Mouse (Mus musculus) neural tube, embryonic 11.5 days (tissue): Measurements from ENCODE around the gene Gps2. TPM values are rescaled to one million over a fixed set of nuclear protein-coding genes. Genes with fewer than 3 reads are reported as not detected.
A peak's percentile ranks its signal among the peaks of the same experiment; 100 is the strongest.

Experiments used
- ATAC-seq: fragments of 200-750 bp; cut with Nextera tagmentation; 2 replicates; pipeline ENCODE4 v1.8.0; 2017; ENCODE audit warnings: moderate number of reproducible peaks, mild to moderate bottlenecking, moderate TSS enrichment, moderate library complexity; ENCODE audit not compliant: insufficient read depth, low FRiP score, low TSS enrichment
- DNase-seq: peaks from one replicate; pipeline ENCODE4 v3.0.0-alpha.2; 2015; ENCODE audit warnings: low spot score
- H3K27ac ChIP-seq: fragments of 300-500 bp; sonication (generic); 2 replicates; pipeline ENCODE4 v1.5.1; 2014; ENCODE audit warnings: low read depth, mild to moderate bottlenecking, low read length
- H3K27me3 ChIP-seq: fragments of 300-500 bp; sonication (generic); 2 replicates; pipeline ENCODE4 v1.6.1; 2014; ENCODE audit warnings: mild to moderate bottlenecking, low read length, mixed read lengths; ENCODE audit not compliant: control insufficient read depth, insufficient read depth
- H3K36me3 ChIP-seq: fragments of 300-500 bp; sonication (generic); 2 replicates; pipeline ENCODE4 v1.6.1; 2014; ENCODE audit warnings: mild to moderate bottlenecking, low read length, moderate library complexity, mixed read lengths; ENCODE audit not compliant: control insufficient read depth, insufficient read depth
- H3K4me1 ChIP-seq: fragments of 300-500 bp; sonication (generic); 2 replicates; pipeline ENCODE4 v1.6.1; 2014; ENCODE audit warnings: low read length, mixed read lengths; ENCODE audit not compliant: control insufficient read depth, insufficient read depth
- H3K4me2 ChIP-seq: fragments of 300-500 bp; sonication (generic); 2 replicates; pipeline ENCODE4 v1.6.1; 2014; ENCODE audit warnings: low read depth, mild to moderate bottlenecking, moderate library complexity
- H3K4me3 ChIP-seq: fragments of 300-500 bp; sonication (generic); 2 replicates; pipeline ENCODE4 v1.5.1; 2014; ENCODE audit warnings: low read depth, low read length
- H3K9ac ChIP-seq: fragments of 300-500 bp; sonication (generic); 2 replicates; pipeline ENCODE4 v1.6.1; 2014; ENCODE audit warnings: mild to moderate bottlenecking, low read length
- H3K9me3 ChIP-seq: fragments of 300-500 bp; sonication (generic); 2 replicates; pipeline ENCODE4 v1.6.1; 2016; ENCODE audit warnings: low read length; ENCODE audit not compliant: control insufficient read depth
- WGBS: fragments of 180-500 bp; shearing (Covaris S2); extraction: QIAGEN DNeasy Blood & Tissue Kit; methylation state at CpG from one replicate; pipeline ENCODE4 v1.1.7; 2014; 5-methylcytosine and 5-hydroxymethylcytosine counted together
- polyA plus RNA-seq: library from polyadenylated mRNA; unstranded; fragments of >200 nt; fragmentation: Nextera tagmentation; extraction: Ambion mirVana; gene quantifications from 2 replicates; pipeline ENCODE4 v1.2.1, GENCODE M21; 2014

The Gps2 gene
- polyA plus RNA-seq, 1 experiment from 2014 or later: 84.0 TPM

- Histone ChIP-seq H3K9me3 (no peaks in the 10 kb centered on the region), H3K4me1 (peaks cover 13% of the 10 kb centered on the region), H3K4me3 (no peak overlapping the region), H3K4me2 (no peak overlapping the region), H3K36me3 (no peaks in the 10 kb centered on the region), H3K27ac (no peak overlapping the region), H3K27me3 (no peaks in the 10 kb centered on the region), H3K9ac (no peak overlapping the region)
- 66% methylated on average over 4 of the region's 4 CpGs for WGBS
- no peak for DNase-seq
- no peak for ATAC-seq
Measured at GRCm38 (mm10) chr11:69883066-69883465, 30.6 kb upstream of the Gps2 start.

DNA sequence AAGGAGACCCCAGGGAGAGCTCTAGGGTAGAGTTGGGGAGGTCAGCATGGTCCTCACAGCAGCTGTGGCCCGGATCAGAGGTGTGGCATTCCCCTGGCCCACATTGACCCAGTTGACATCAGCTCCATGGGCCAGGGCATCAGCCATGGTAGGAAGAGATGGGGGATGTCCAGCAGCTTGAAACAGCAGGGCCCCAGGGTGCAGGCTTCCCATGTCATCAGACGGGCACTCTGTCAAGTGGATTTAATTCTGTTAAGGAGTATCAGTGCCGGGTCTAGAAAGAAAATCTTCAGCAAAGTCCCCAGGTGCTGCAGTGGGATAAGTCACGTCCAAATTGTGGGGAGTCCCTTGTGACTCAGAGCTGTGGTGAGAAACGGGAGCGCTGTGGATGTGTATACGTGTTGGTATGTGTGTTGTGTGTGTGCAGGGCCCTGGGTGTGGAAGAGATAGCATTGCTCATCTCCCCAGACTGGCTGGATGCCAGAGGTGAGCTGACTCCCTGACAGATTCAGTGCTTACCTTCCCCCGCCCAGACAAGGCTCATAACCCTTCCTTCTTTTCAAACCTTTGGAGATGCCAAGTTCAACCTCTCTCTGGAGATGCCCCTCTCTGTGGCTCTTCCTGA lies 30.0 kb upstream of the Gps2 start:
- Histone ChIP-seq H3K9me3 (no peaks in the 10 kb centered on the region), H3K4me1 (peaks cover 13% of the 10 kb centered on the region), H3K27ac (no peak overlapping the region), H3K4me2 (no peak overlapping the region), H3K4me3 (no peak overlapping the region), H3K27me3 (no peaks in the 10 kb centered on the region), H3K9ac (no peak overlapping the region), H3K36me3 (no peaks in the 10 kb centered on the region)
- DNase-seq (no peak), ATAC-seq (no peak)
- WGBS: 91% methylated on average over 8 of the region's 8 CpGs

GRCm38 (mm10) chr11:69884240-69884639 lies 29.4 kb upstream of the Gps2 start:
- H3K27ac ChIP-seq: no peak overlapping the region
- no peak for DNase-seq
- H3K4me1 ChIP-seq: peaks cover 13% of the 10 kb centered on the region
- H3K27me3 ChIP-seq: no peaks in the 10 kb centered on the region
- no peak for ATAC-seq
- no peaks in the 10 kb centered on the region for H3K36me3 ChIP-seq
- H3K4me3 ChIP-seq: no peak overlapping the region
- no peak overlapping the region for H3K9ac ChIP-seq
- 85% methylated on average over 9 of the region's 9 CpGs for WGBS
- H3K9me3 ChIP-seq: no peaks in the 10 kb centered on the region
- no peak overlapping the region for H3K4me2 ChIP-seq

GRCm38 (mm10) chr11:69884663-69885062 lies 29.0 kb upstream of the Gps2 start:
- no peak for ATAC-seq
- no peak overlapping the region for H3K4me3 ChIP-seq
- DNase-seq: no peak
- peaks cover 10% of the 10 kb centered on the region for H3K4me1 ChIP-seq
- H3K9me3 ChIP-seq: no peaks in the 10 kb centered on the region
- H3K36me3 ChIP-seq: no peaks in the 10 kb centered on the region
- no peak overlapping the region for H3K4me2 ChIP-seq
- H3K27ac ChIP-seq: no peak overlapping the region
- 85% methylated on average over 8 of the region's 8 CpGs for WGBS
- no peak overlapping the region for H3K9ac ChIP-seq
- no peaks in the 10 kb centered on the region for H3K27me3 ChIP-seq

DNA sequence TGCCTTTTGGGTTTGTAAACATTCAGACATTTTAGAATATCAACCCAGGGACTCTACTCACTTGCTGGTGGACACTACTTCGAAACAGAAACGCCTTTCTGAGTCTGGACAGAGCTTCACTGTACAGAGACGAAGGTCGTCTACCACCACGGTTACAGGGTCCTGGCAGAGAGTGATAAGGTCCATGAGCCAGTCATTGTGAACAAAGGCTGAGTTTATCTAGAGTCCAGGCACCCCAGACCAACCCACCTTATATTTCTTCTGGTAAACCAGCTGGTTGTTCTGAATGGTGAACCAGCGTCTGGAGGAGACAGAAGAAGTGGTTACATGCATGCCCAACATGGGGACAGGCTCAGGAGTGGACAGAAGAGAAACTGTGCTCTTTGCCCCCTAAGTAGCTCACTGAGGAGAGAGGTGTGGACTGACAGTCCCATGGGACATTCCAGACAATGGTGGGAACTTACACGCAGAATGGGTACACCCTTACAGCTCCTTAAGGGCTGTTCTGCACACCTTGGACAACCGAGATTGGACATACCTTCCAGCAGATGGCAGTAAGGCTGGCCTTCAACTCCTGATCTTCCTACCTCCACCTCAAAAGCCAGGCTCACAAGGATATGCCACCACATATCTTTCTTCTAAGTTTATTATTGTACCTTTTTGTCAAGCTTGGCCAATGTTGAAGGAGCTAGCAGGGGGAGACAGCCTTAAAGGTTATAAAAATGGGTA lies 26.6 kb upstream of the Gps2 start:
- Histone ChIP-seq H3K27me3 (no peaks in the 10 kb centered on the region), H3K4me2 (no peak overlapping the region), H3K4me3 (no peak overlapping the region), H3K36me3 (no peaks in the 10 kb centered on the region), H3K4me1 (no peaks in the 10 kb centered on the region), H3K27ac (no peak overlapping the region), H3K9me3 (no peaks in the 10 kb centered on the region), H3K9ac (no peak overlapping the region)
- 79% methylated on average over 8 of the region's 8 CpGs for WGBS
- DNase-seq (no peak), ATAC-seq (no peak)

DNA sequence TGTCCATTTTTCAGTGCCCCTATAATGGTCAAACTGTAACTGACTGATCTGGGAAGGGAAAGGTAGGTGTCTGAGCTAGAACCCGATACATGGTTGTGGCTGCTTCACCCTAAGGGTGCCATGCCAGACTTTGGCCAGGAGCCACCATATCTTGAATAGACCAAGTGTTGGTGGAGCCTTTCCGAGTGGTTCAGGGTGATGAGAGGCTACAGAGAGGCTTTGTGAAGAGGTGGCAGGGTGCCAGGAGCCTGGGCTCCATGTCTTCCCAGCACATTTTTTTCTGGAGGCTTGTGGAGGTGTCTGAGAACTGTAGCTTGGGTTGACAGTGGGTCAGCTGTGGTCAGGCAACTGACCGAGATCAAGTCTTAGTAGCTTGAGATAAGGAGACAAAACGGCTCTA lies 22.2 kb upstream of the Gps2 start:
- Histone ChIP-seq H3K4me2 (no peak overlapping the region), H3K9me3 (no peaks in the 10 kb centered on the region), H3K9ac (no peak overlapping the region), H3K4me1 (no peaks in the 10 kb centered on the region), H3K27ac (no peak overlapping the region), H3K27me3 (no peaks in the 10 kb centered on the region), H3K4me3 (no peak overlapping the region), H3K36me3 (no peaks in the 10 kb centered on the region)
- WGBS: 82% methylated on average over 4 of the region's 4 CpGs
- DNase-seq (no peak), ATAC-seq (no peak)

GRCm38 (mm10) chr11:69894671-69895070 lies 19.0 kb upstream of the Gps2 start:
- no peaks in the 10 kb centered on the region for H3K9me3 ChIP-seq
- H3K4me1 ChIP-seq: no peaks in the 10 kb centered on the region
- H3K4me2 ChIP-seq: no peak overlapping the region
- no peak overlapping the region for H3K9ac ChIP-seq
- 81% methylated on average over 5 of the region's 5 CpGs for WGBS
- no peak for ATAC-seq
- no peaks in the 10 kb centered on the region for H3K27me3 ChIP-seq
- H3K36me3 ChIP-seq: no peaks in the 10 kb centered on the region
- no peak for DNase-seq
- no peak overlapping the region for H3K27ac ChIP-seq
- no peak overlapping the region for H3K4me3 ChIP-seq

GRCm38 (mm10) chr11:69895291-69895690 lies 18.4 kb upstream of the Gps2 start, which contains the start of gene Acap1:
Gene Acap1, minus strand, starts transcription at chr11:69895539.
- Histone ChIP-seq H3K27ac (no peak within 1 kb of the TSS), H3K4me3 (no peak within 1 kb of the TSS), H3K9ac (no peak within 1 kb of the TSS), H3K36me3 (no peaks in the 10 kb centered on the region), H3K9me3 (no peaks in the 10 kb centered on the region), H3K27me3 (no peaks in the 10 kb centered on the region), H3K4me1 (no peaks in the 10 kb centered on the region), H3K4me2 (no peak within 1 kb of the TSS)
- 61% methylated on average over 4 of the region's 4 CpGs for WGBS
- no peak for ATAC-seq
- DNase-seq: no peak

- peak overlapping the region; percentile 96 for H3K4me3 ChIP-seq
- no peak overlapping the region for H3K27ac ChIP-seq
- peaks cover 4% of the 10 kb centered on the region for H3K36me3 ChIP-seq
- ATAC-seq (no peak), DNase-seq (no peak)
- H3K9ac ChIP-seq: peak overlapping the region; percentile 98
- H3K4me2 ChIP-seq: peak overlapping the region; percentile 98
- H3K9me3 ChIP-seq: no peaks in the 10 kb centered on the region
- no peaks in the 10 kb centered on the region for H3K27me3 ChIP-seq
- WGBS: 25% methylated on average over 4 of the region's 4 CpGs
- H3K4me1 ChIP-seq: peaks cover 10% of the 10 kb centered on the region
Measured at GRCm38 (mm10) chr11:69899870-69900269, 13.8 kb upstream of the Gps2 start.
